Mouse (Mus musculus) hindbrain, embryonic 12.5 days (tissue): ENCODE results near the gene U2af1. TPM values are rescaled to one million over a fixed set of nuclear protein-coding genes. Genes with fewer than 3 reads are reported as not detected.
A peak's percentile ranks its signal among the peaks of the same experiment; 100 is the strongest.

ENCODE experiments used
- ATAC-seq: fragments of 200-750 bp; cut with Nextera tagmentation; 2 replicates; pipeline ENCODE4 v1.8.0; 2017; ENCODE audit warnings: moderate TSS enrichment; ENCODE audit not compliant: low FRiP score
- H3K27ac ChIP-seq: fragments of 300-500 bp; sonication (generic); 2 replicates; pipeline ENCODE4 v1.5.1; 2016; ENCODE audit warnings: mild to moderate bottlenecking
- H3K27me3 ChIP-seq: fragments of 300-500 bp; sonication (generic); 2 replicates; pipeline ENCODE4 v1.6.1; 2016; ENCODE audit warnings: mild to moderate bottlenecking
- H3K36me3 ChIP-seq: fragments of 300-500 bp; sonication (generic); 2 replicates; pipeline ENCODE4 v1.6.1; 2016; ENCODE audit warnings: mild to moderate bottlenecking
- H3K4me1 ChIP-seq: fragments of 300-500 bp; sonication (generic); 2 replicates; pipeline ENCODE4 v1.6.1; 2016
- H3K4me2 ChIP-seq: fragments of 300-500 bp; sonication (generic); replicated peaks from 2 replicates; pipeline ENCODE4 v1.6.1; 2016; ENCODE audit warnings: mild to moderate bottlenecking
- H3K4me3 ChIP-seq: fragments of 300-500 bp; sonication (generic); 2 replicates; pipeline ENCODE4 v1.5.1; 2016; ENCODE audit warnings: mild to moderate bottlenecking
- H3K9ac ChIP-seq: fragments of 300-500 bp; sonication (generic); 2 replicates; pipeline ENCODE4 v1.6.1; 2016; ENCODE audit warnings: mild to moderate bottlenecking, moderate library complexity
- H3K9me3 ChIP-seq: fragments of 300-500 bp; sonication (generic); replicated peaks from 2 replicates; pipeline ENCODE4 v1.6.1; 2016; ENCODE audit warnings: mild to moderate bottlenecking
- WGBS: fragments of 180-500 bp; shearing (Covaris S2); methylation state at CpG from one replicate; pipeline ENCODE4 v1.1.7; 2016; 5-methylcytosine and 5-hydroxymethylcytosine counted together
- polyA plus RNA-seq: library from polyadenylated mRNA; unstranded; fragments of >200 nt; fragmentation: Nextera tagmentation; extraction: Ambion mirVana; gene quantifications from 2 replicates; pipeline ENCODE4 v1.2.1, GENCODE M21; 2016

U2af1 gene
- polyA plus RNA-seq, 1 experiment from 2014 or later: 293 TPM

DNA sequence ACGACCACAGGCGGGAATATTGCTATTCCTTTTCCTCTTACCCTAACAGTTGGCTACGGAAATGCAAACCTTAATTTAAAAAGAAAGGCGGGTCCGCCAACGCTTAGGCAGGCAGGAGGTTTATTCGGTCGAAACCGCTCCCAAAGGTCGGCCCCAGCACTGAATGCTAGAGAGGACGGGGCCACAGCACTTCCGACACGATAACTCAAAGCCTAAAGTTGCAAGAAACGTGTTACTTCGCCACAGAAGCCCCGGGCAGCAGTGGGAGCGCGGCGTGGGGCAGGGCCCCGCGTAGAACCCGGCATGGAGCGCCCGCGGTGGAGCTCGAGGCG, 590 bp downstream of the U2af1 start:
- H3K4me2 ChIP-seq: peak overlapping the region; percentile 64
- peaks cover 21% of the 10 kb centered on the region for H3K36me3 ChIP-seq
- peak overlapping the region; percentile 83 for H3K4me3 ChIP-seq
- WGBS: 0% methylated on average over 26 of the region's 27 CpGs
- H3K27ac ChIP-seq: peak overlapping the region; percentile 85
- ATAC-seq: no peak; the same call in 1 of the 2 replicates
- H3K9ac ChIP-seq: peak overlapping the region; percentile 98
- H3K27me3 ChIP-seq: no peaks in the 10 kb centered on the region
- no peaks in the 10 kb centered on the region for H3K9me3 ChIP-seq
- peaks cover 17% of the 10 kb centered on the region for H3K4me1 ChIP-seq

DNA sequence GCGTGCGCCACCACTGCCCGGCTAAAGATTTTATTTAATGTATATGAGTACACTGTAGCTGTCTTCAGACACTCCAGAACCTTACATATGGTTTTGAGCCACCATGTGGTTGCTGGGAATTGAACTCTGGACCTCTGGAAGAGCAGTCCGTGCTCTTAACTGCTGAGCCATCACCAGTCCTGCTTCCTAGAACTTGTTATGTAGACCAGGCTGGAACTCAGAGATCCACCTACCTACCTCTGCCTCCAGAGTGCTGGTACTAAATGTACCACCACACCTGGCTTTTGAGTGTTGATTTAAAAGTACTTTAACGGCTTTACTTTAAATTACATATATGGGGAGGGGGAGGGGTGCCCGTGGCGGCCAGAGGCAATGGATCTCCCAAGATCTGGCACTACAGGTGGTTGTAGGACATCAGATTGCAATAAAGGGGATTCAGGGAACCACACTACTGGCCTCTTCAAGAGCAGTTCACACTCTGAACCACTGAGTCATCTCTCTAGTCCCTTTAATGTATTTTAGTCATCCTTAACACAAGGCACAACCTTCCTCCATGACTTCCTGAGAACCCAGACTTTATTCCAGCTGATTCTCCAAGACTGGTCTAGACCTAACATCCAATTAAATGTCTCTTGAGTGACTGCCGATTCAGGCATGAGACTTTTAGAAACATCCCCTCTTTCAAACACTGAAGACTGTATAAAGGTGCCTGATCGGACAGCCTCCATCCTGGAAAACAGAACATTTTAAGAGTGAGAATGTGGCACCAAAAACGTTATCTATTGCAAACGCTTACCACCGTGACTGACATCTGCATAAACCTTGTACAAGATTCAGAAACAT, 1.3 kb downstream of the U2af1 start:
- peak overlapping the region; percentile 98 for H3K9ac ChIP-seq
- H3K4me1 ChIP-seq: peaks cover 17% of the 10 kb centered on the region
- no peaks in the 10 kb centered on the region for H3K27me3 ChIP-seq
- 57% methylated on average over 12 of the region's 12 CpGs for WGBS
- H3K27ac ChIP-seq: no peak overlapping the region
- peak overlapping the region; percentile 64 for H3K4me2 ChIP-seq
- no peaks in the 10 kb centered on the region for H3K9me3 ChIP-seq
- ATAC-seq: no peak
- H3K36me3 ChIP-seq: peaks cover 28% of the 10 kb centered on the region
- H3K4me3 ChIP-seq: peak overlapping the region; percentile 83

DNA sequence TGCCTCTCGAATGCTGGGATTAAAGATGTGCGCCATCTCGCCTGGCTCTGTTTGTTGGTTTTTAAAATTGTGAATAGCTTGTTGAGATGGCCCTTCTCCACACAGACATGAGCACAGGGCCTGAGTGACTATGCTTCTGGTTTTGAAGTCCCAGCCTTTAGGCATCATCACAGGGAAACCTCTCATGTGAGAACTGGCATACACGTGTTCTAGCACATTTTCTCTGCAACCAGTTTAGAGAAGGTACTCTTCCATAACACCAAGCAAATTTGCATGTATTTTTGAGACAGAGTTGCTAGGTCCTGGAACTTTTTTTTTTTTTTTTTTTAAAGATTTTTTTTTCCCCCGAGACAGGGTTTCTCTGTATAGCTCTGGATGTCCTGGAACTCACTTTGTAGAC, 2.0 kb downstream of the U2af1 start:
- no peaks in the 10 kb centered on the region for H3K27me3 ChIP-seq
- no peaks in the 10 kb centered on the region for H3K9me3 ChIP-seq
- H3K4me2 ChIP-seq: no peak overlapping the region; the same call in 1 of the 2 replicates
- H3K9ac ChIP-seq: 0 out of 2 replicates have a peak overlapping the region, but pooled peaks have one; percentile 98
- 90% methylated on average over 5 of the region's 5 CpGs for WGBS
- H3K4me3 ChIP-seq: no peak overlapping the region
- H3K4me1 ChIP-seq: peaks cover 17% of the 10 kb centered on the region
- H3K36me3 ChIP-seq: peaks cover 35% of the 10 kb centered on the region
- H3K27ac ChIP-seq: no peak overlapping the region
- no peak for ATAC-seq

- H3K27ac ChIP-seq: no peak overlapping the region
- no peak overlapping the region for H3K9ac ChIP-seq
- no peak overlapping the region for H3K4me3 ChIP-seq
- H3K9me3 ChIP-seq: no peaks in the 10 kb centered on the region
- H3K4me1 ChIP-seq: peaks cover 17% of the 10 kb centered on the region
- no peak overlapping the region for H3K4me2 ChIP-seq
- no peaks in the 10 kb centered on the region for H3K27me3 ChIP-seq
- peaks cover 48% of the 10 kb centered on the region for H3K36me3 ChIP-seq
- WGBS: 80% methylated on average over 4 of the region's 4 CpGs
- no peak for ATAC-seq
These were observed 3.3 kb downstream of the U2af1 start for GRCm38 (mm10) chr17:31655366-31655765.

- H3K4me2 ChIP-seq: no peak overlapping the region
- H3K4me3 ChIP-seq: no peak overlapping the region
- H3K4me1 ChIP-seq: peaks cover 12% of the 10 kb centered on the region
- no peaks in the 10 kb centered on the region for H3K27me3 ChIP-seq
- H3K9ac ChIP-seq: no peak overlapping the region
- H3K9me3 ChIP-seq: no peaks in the 10 kb centered on the region
- 91% methylated on average over 6 of the region's 6 CpGs for WGBS
- H3K36me3 ChIP-seq: peaks cover 69% of the 10 kb centered on the region
- H3K27ac ChIP-seq: no peak overlapping the region
- ATAC-seq: no peak
These were observed 5.4 kb downstream of the U2af1 start for GRCm38 (mm10) chr17:31653277-31653676.

DNA sequence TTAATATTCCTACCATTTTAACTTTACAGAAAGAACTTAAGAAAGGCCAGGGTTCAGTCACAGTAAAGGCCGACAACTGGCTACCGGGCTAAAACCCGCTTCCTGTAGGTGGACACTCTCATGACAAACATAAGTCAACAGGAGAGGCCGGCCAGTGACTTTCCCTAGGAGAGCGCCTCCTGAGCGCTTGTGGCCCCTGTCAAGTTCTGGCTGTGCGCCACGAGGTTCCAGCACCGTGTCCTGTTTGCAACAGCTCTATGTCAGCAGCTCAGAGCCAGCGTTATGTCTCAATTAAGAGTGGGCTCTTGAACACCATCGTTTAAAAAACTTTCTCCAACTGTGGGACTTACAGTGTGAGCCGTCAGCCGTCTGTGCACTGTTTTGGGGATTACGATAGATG, 6.5 kb downstream of the U2af1 start:
- peaks cover 6% of the 10 kb centered on the region for H3K4me1 ChIP-seq
- no peaks in the 10 kb centered on the region for H3K27me3 ChIP-seq
- H3K9me3 ChIP-seq: no peaks in the 10 kb centered on the region
- no peak overlapping the region for H3K9ac ChIP-seq
- no peak overlapping the region for H3K4me3 ChIP-seq
- H3K36me3 ChIP-seq: peaks cover 80% of the 10 kb centered on the region
- H3K27ac ChIP-seq: no peak overlapping the region
- no peak overlapping the region for H3K4me2 ChIP-seq
- 92% methylated on average over 14 of the region's 14 CpGs for WGBS
- no peak for ATAC-seq

DNA sequence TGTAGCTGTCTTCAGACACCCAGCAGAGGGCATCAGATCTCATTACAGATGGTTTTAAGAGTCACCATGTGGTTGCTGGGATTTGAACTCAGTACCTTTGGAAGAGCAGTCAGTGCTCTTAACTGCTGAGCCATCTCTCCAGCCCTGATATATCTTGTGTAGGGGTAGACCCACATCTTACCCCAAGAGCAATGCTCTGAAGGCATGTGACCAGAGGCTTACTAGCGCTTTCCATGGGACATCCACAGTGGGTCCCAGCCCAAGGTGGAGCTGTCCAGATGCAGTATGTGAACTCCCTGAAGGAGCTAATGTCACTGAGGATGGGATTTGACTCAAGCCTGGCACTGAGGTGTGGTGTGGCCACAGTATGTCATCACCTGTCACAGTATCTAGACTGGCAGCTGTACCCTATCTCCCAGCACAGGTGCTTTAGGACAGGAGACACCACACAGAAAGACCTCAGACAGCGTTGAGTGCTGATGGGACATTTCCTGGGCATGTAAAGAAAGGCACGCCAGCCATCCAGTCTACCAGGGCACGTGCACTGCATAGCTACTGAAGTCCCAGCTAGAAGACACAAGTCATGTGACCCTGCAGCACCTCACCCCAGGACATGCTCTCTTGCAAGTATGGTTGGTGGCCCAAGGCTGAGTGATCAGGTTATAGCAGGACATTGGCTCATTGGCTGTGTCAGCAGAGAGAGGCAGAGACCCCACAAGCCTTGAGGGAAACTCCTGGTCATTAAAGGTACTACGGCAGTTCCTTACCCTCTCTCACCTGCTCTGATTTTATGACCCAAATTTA, 12.3 kb downstream of the U2af1 start:
- peaks cover 58% of the 10 kb centered on the region for H3K36me3 ChIP-seq
- ATAC-seq: no peak
- no peak overlapping the region for H3K4me2 ChIP-seq
- no peak overlapping the region for H3K9ac ChIP-seq
- no peak overlapping the region for H3K4me3 ChIP-seq
- H3K27me3 ChIP-seq: no peaks in the 10 kb centered on the region
- no peaks in the 10 kb centered on the region for H3K9me3 ChIP-seq
- no peak overlapping the region for H3K27ac ChIP-seq
- WGBS: 96% methylated on average over 5 of the region's 5 CpGs
- no peaks in the 10 kb centered on the region for H3K4me1 ChIP-seq

DNA sequence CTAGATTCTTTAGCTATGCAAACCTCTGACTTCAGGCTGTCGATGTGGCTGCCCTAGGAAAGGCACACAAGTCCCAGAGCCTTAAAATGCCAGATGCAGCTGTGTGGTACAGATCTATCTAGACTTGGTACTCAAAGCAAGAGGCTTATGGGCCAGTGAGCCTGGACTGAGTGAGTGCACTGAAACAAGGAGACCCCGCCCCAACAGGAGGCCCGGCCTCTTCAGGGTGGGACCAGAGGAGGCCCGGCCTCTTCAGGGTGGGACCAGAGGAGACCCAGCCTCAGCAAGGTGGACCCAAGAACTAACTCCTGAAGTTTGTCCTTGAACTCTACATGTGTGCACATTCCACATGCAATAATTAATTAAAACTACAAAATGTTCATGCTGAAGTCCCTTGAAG, 15.8 kb downstream of the U2af1 start:
- H3K27ac ChIP-seq: no peak overlapping the region
- whole genome bisulfite sequencing: 74% methylated on average over 4 of the region's 4 CpGs
- ATAC-seq: no peak
- no peaks in the 10 kb centered on the region for H3K9me3 ChIP-seq
- H3K27me3 ChIP-seq: 0 out of 2 replicates have a peak, but pooled peaks cover under 1% of the 10 kb centered on the region
- H3K9ac ChIP-seq: no peak overlapping the region
- peaks cover 2% of the 10 kb centered on the region; the same call in 1 of the 2 replicates for H3K4me1 ChIP-seq
- H3K36me3 ChIP-seq: peaks cover 23% of the 10 kb centered on the region
- H3K4me2 ChIP-seq: no peak overlapping the region
- H3K4me3 ChIP-seq: no peak overlapping the region

- WGBS: 48% methylated on average over 8 of the region's 8 CpGs
- no peak for ATAC-seq
- H3K4me3 ChIP-seq: no peak overlapping the region
These were observed 16.4 kb downstream of the U2af1 start for GRCm38 (mm10) chr17:31642331-31642730.

DNA sequence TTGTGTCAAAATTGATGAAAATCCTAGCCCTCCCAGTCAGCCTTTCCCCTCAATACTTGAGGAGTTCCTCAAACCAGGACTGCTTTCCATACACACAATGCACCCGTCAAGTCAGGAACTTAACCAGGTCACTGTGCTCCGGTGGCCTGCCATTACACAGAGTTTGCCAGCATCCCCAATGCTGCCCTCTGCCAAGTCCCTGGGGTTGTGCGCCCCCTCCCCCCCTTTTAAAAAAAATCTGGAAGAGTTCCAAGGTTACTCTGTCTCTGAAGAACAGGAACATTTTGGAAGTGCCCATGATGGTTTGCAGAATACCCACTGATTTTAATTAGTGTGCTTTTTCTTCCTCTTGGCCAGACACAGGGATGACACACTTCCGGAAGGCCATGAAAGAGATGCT, 19.0 kb downstream of the U2af1 start:
- ATAC-seq: no peak
- H3K27ac ChIP-seq: no peak overlapping the region
- H3K9me3 ChIP-seq: no peaks in the 10 kb centered on the region
- H3K4me3 ChIP-seq: no peak overlapping the region
- no peak overlapping the region for H3K9ac ChIP-seq
- H3K4me1 ChIP-seq: peaks cover 18% of the 10 kb centered on the region
- H3K27me3 ChIP-seq: peaks cover 32% of the 10 kb centered on the region
- no peak overlapping the region for H3K4me2 ChIP-seq
- WGBS: 71% methylated on average over 4 of the region's 4 CpGs
- H3K36me3 ChIP-seq: no peaks in the 10 kb centered on the region

More at GRCm38 (mm10) chr17:31642331-31642730, 16.4 kb downstream of the U2af1 start:
- H3K9me3 ChIP-seq: no peaks in the 10 kb centered on the region
- no peak overlapping the region for H3K4me2 ChIP-seq
- peaks cover 6% of the 10 kb centered on the region; the same call in 1 of the 2 replicates for H3K4me1 ChIP-seq
- peaks cover 6% of the 10 kb centered on the region; the same call in 1 of the 2 replicates for H3K27me3 ChIP-seq
- H3K36me3 ChIP-seq: peaks cover 17% of the 10 kb centered on the region
- H3K27ac ChIP-seq: no peak overlapping the region
- H3K9ac ChIP-seq: no peak overlapping the region

GRCm38 (mm10) chr17:31637866-31638570, 20.7 kb downstream of the U2af1 start:
- Histone ChIP-seq H3K4me1 (peaks cover 18% of the 10 kb centered on the region), H3K4me3 (no peak overlapping the region), H3K4me2 (no peak overlapping the region), H3K36me3 (no peaks in the 10 kb centered on the region), H3K9ac (no peak overlapping the region), H3K27me3 (peaks cover 34% of the 10 kb centered on the region), H3K27ac (no peak overlapping the region), H3K9me3 (no peaks in the 10 kb centered on the region)
- no peak for ATAC-seq
- WGBS: 59% methylated on average over 9 of the region's 9 CpGs
